Mouse (Mus musculus) heart, adult 2 months (tissue): ENCODE measurements at regions not wholly inside any gene's neighbourhood (a gene's known extent, or its start where the extent isn't known, plus 50 kb on each side); places are given as distances from the start of the nearest gene placed in this dataset.

Source experiments
- DNase-seq, 2 experiments: peaks; one replicate each; pipeline ENCODE4 v3.0.0; 2021
- H3K27ac ChIP-seq: fragments of 200-600 bp; 2 replicates; pipeline ENCODE4 v1.8.1; 2022
- H3K27me3 ChIP-seq: fragments of 200-500 bp; 2 replicates; pipeline ENCODE4 v1.6.1; 2012; ENCODE audit warnings: mild to moderate bottlenecking, low read length, inconsistent platforms, mixed read lengths; ENCODE audit not compliant: control insufficient read depth, insufficient read depth
- H3K36me3 ChIP-seq: fragments of 200-500 bp; 2 replicates; pipeline ENCODE4 v1.6.1; 2012; ENCODE audit warnings: low read length, inconsistent platforms; ENCODE audit not compliant: control insufficient read depth, insufficient read depth
- H3K4me1 ChIP-seq: fragments of 200-500 bp; 2 replicates; pipeline ENCODE4 v1.6.1; 2011; ENCODE audit warnings: low read length; ENCODE audit not compliant: control insufficient read depth, insufficient read depth
- H3K4me3 ChIP-seq: fragments of 200-600 bp; 2 replicates; pipeline ENCODE4 v1.8.1; 2022
- H3K79me2 ChIP-seq: fragments of 200-500 bp; replicated peaks from 2 replicates; pipeline ENCODE4 v1.6.1; 2012; ENCODE audit warnings: mild to moderate bottlenecking, inconsistent platforms, low read length, moderate library complexity, mixed read lengths; ENCODE audit not compliant: control insufficient read depth, insufficient read depth
- H3K9ac ChIP-seq: fragments of 200-500 bp; 2 replicates; pipeline ENCODE4 v1.6.1; 2012; ENCODE audit warnings: low read depth, mild to moderate bottlenecking, control low read depth, inconsistent platforms, low read length, mixed read lengths
- CTCF ChIP-seq: fragments of 200-600 bp; IDR thresholded peaks from 2 replicates; pipeline ENCODE4 v1.8.1; 2022; ENCODE audit warnings: antibody characterized with exemption, mild to moderate bottlenecking, moderate library complexity
- EP300 ChIP-seq: fragments of 200-500 bp; IDR thresholded peaks from 2 replicates; pipeline ENCODE4 v1.6.1; 2011; ENCODE audit warnings: low read depth, low read length, control low read depth; ENCODE audit not compliant: insufficient read depth
- POLR2A ChIP-seq: fragments of 200-500 bp; IDR thresholded peaks from 2 replicates; pipeline ENCODE4 v1.6.1; 2011; ENCODE audit warnings: mild to moderate bottlenecking, low read depth, low read length, control low read depth; ENCODE audit not compliant: insufficient read depth
- WGBS: fragments of 180-500 bp; shearing (Covaris S2); methylation state at CpG from one replicate; pipeline ENCODE4 v1.1.7; 2018; 5-methylcytosine and 5-hydroxymethylcytosine counted together
- intact Hi-C: fragments of 180-260 bp; cut with DNase I; formaldehyde crosslinking; loops from one replicate; pipeline ENCODE4 v1.15.1; 2025

- WGBS = 34% methylated on average over 13 of the region's 13 CpGs
- H3K9ac ChIP-seq = no peak overlapping the region
- TF ChIP-seq EP300 (no peak), POLR2A (no peak), CTCF (no peak)
- H3K4me3 ChIP-seq = no peak overlapping the region
- DNase-seq = peak; percentile 28 to 31
- H3K27ac ChIP-seq = no peak overlapping the region
- H3K27me3 ChIP-seq = no peaks in the 10 kb centered on the region
- intact Hi-C loops = no loop called here
- no peaks in the 10 kb centered on the region for H3K36me3 ChIP-seq
- no peaks in the 10 kb centered on the region for H3K4me1 ChIP-seq
- H3K79me2 ChIP-seq = no peaks in the 10 kb centered on the region
These were observed 78.1 kb upstream of the Spin1 start for GRCm38 (mm10) chr13:51022401-51023250.

GRCm38 (mm10) chr13:51023271-51023670, 77.4 kb upstream of the Spin1 start:
- Histone ChIP-seq H3K79me2 (no peaks in the 10 kb centered on the region), H3K27me3 (no peaks in the 10 kb centered on the region), H3K4me3 (no peak overlapping the region), H3K36me3 (no peaks in the 10 kb centered on the region), H3K9ac (no peak overlapping the region), H3K4me1 (no peaks in the 10 kb centered on the region), H3K27ac (no peak overlapping the region)
- WGBS = 75% methylated on average over 11 of the region's 11 CpGs
- intact Hi-C loops = no loop called here
- DNase-seq = no peak
- TF ChIP-seq EP300 = no peak
- TF ChIP-seq POLR2A = no peak
- TF ChIP-seq CTCF = no peak

- 57% methylated on average over 6 of the region's 6 CpGs for WGBS
- H3K4me3 ChIP-seq = no peak overlapping the region
- H3K9ac ChIP-seq = no peak overlapping the region
- DNase-seq = no peak
- H3K27me3 ChIP-seq = no peaks in the 10 kb centered on the region
- no peaks in the 10 kb centered on the region for H3K4me1 ChIP-seq
- intact Hi-C loops = no loop called here
- H3K79me2 ChIP-seq = no peaks in the 10 kb centered on the region
- H3K36me3 ChIP-seq = no peaks in the 10 kb centered on the region
- no peak overlapping the region for H3K27ac ChIP-seq
- TF ChIP-seq CTCF = no peak
- TF ChIP-seq POLR2A = no peak
- TF ChIP-seq EP300 = no peak
These were observed 74.3 kb upstream of the Spin1 start for GRCm38 (mm10) chr13:51026311-51026918.

- Histone ChIP-seq H3K4me1 (no peaks in the 10 kb centered on the region), H3K4me3 (no peak overlapping the region), H3K36me3 (no peaks in the 10 kb centered on the region), H3K27me3 (no peaks in the 10 kb centered on the region), H3K9ac (no peak overlapping the region), H3K27ac (no peak overlapping the region), H3K79me2 (no peaks in the 10 kb centered on the region)
- peak; percentile 26 to 46 for DNase-seq
- TF ChIP-seq EP300 (no peak), CTCF (no peak), POLR2A (no peak)
- intact Hi-C loops = no loop called here
- 74% methylated on average over 13 of the region's 13 CpGs for whole genome bisulfite sequencing
These were observed 62.7 kb upstream of the Spin1 start for GRCm38 (mm10) chr13:51037850-51038450.

GRCm38 (mm10) chr13:51038955-51039354, 61.7 kb upstream of the Spin1 start:
- WGBS = 53% methylated on average over 4 of the region's 4 CpGs
- TF ChIP-seq EP300 = no peak
- TF ChIP-seq POLR2A = no peak
- no peak for TF ChIP-seq CTCF
- Histone ChIP-seq H3K4me1 (no peaks in the 10 kb centered on the region), H3K27ac (no peak overlapping the region), H3K9ac (no peak overlapping the region), H3K4me3 (no peak overlapping the region), H3K36me3 (no peaks in the 10 kb centered on the region), H3K27me3 (no peaks in the 10 kb centered on the region), H3K79me2 (no peaks in the 10 kb centered on the region)
- DNase-seq = no peak
- intact Hi-C loops = no loop called here

- Histone ChIP-seq H3K9ac (no peak overlapping the region), H3K27me3 (no peaks in the 10 kb centered on the region), H3K36me3 (no peaks in the 10 kb centered on the region), H3K27ac (no peak overlapping the region), H3K4me1 (no peaks in the 10 kb centered on the region), H3K4me3 (no peak overlapping the region), H3K79me2 (no peaks in the 10 kb centered on the region)
- DNase-seq = no peak
- no peak for TF ChIP-seq EP300
- no peak for TF ChIP-seq CTCF
- TF ChIP-seq POLR2A = no peak
- intact Hi-C loops = no loop called here
- 65% methylated on average over 2 of the region's 2 CpGs for WGBS
These were observed 59.6 kb upstream of the Spin1 start for GRCm38 (mm10) chr13:51041121-51041520.
